Mouse (Mus musculus): ENCODE measurements at regions not wholly inside any gene's neighbourhood (a gene's known extent, or its start where the extent isn't known, plus 50 kb on each side); places are given as distances from the start of the nearest gene placed in this dataset.

DNA sequence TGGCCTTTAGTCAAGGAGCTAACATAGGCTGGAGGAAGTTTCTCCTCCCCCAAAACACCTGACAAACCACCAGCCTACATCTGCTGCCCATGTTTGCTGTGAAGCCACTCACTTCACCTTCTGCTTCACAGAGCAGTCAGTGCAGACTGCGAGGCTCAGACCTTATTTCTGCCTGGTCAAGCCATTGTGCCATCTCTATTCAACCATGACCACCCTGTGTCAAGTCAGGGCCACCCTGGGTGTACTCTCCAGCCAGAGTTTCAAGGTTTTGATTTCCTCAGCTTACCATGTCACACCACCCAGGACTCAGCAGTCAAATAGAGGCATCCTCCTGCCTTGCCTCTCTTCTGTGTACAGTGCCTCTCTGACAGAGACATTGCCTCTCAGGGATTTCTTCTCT, 152.6 kb downstream of the Foxa2 start:
- Histone ChIP-seq H3K4me3 (replicated peaks; ENCODE audit: low read length) (no peak overlapping the region), H3K9ac (replicated peaks; ENCODE audit: low read depth, low read length) (no peak overlapping the region), H3K27ac (ENCODE audit: low read length) (no peak overlapping the region), H3K9me3 (ENCODE audit: control insufficient read depth, low read length) (no peaks in the 10 kb centered on the region), H3K27me3 (replicated peaks; ENCODE audit: control insufficient read depth, insufficient read depth, low read length) (no peaks in the 10 kb centered on the region), H3K4me2 (ENCODE audit: low read length) (no peak overlapping the region), H3K4me1 (replicated peaks; ENCODE audit: control insufficient read depth, insufficient read depth, low read length) (no peaks in the 10 kb centered on the region), H3K36me3 (ENCODE audit: control insufficient read depth, insufficient read depth) (no peaks in the 10 kb centered on the region)
- ATAC-seq, result no peak
- 9% methylated on average over 1 of the region's 1 CpGs for WGBS

- Histone ChIP-seq H3K9me3 (ENCODE audit: control insufficient read depth, low read length) (no peaks in the 10 kb centered on the region), H3K4me2 (ENCODE audit: low read length) (no peak overlapping the region), H3K4me3 (replicated peaks; ENCODE audit: low read length) (no peak overlapping the region), H3K36me3 (ENCODE audit: control insufficient read depth, insufficient read depth) (no peaks in the 10 kb centered on the region), H3K4me1 (replicated peaks; ENCODE audit: control insufficient read depth, insufficient read depth, low read length) (no peaks in the 10 kb centered on the region), H3K27me3 (replicated peaks; ENCODE audit: control insufficient read depth, insufficient read depth, low read length) (no peaks in the 10 kb centered on the region), H3K9ac (replicated peaks; ENCODE audit: low read depth, low read length) (no peak overlapping the region), H3K27ac (ENCODE audit: low read length) (no peak overlapping the region)
- WGBS, result 57% methylated on average over 6 of the region's 6 CpGs
- no peak for ATAC-seq
Measured at GRCm38 (mm10) chr2:147886191-147886590, 160.6 kb downstream of the Foxa2 start.

DNA sequence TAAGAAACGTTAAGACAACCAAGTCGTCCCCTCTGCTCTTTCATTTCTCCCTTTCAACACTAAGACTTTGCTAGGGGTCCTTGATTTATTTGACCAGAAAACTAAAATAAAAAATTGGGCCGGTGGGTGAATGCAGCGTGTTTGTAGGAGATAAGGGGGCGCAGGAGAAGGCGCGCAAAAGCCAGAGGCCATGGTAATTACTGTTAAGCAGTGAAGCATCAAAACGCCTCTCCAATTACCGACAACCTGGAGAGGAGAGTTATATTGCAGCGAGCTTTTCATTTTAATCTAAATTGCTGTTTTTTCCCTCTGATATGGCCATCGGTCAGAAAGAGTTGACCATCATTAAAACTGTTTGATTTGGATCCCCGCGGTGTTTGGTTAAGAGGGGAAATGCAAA, 168.9 kb downstream of the Foxa2 start:
- no peaks in the 10 kb centered on the region for H3K9me3 ChIP-seq (ENCODE audit: control insufficient read depth, low read length)
- no peak for ATAC-seq
- peaks cover 5% of the 10 kb centered on the region; the same call in 1 of the 2 replicates for H3K27me3 ChIP-seq (replicated peaks; ENCODE audit: control insufficient read depth, insufficient read depth, low read length)
- no peak overlapping the region for H3K9ac ChIP-seq (replicated peaks; ENCODE audit: low read depth, low read length)
- WGBS, result 7% methylated on average over 13 of the region's 13 CpGs
- peaks cover 22% of the 10 kb centered on the region for H3K4me1 ChIP-seq (replicated peaks; ENCODE audit: control insufficient read depth, insufficient read depth, low read length)
- peak overlapping the region; percentile 69 for H3K4me2 ChIP-seq (ENCODE audit: low read length)
- H3K27ac ChIP-seq (ENCODE audit: low read length), result no peak overlapping the region
- H3K36me3 ChIP-seq (ENCODE audit: control insufficient read depth, insufficient read depth), result no peaks in the 10 kb centered on the region
- no peak overlapping the region for H3K4me3 ChIP-seq (replicated peaks; ENCODE audit: low read length)

GRCm38 (mm10) chr2:147877543-147877904, 169.2 kb downstream of the Foxa2 start:
- no peaks in the 10 kb centered on the region for H3K9me3 ChIP-seq (ENCODE audit: control insufficient read depth, low read length)
- H3K9ac ChIP-seq (replicated peaks; ENCODE audit: low read depth, low read length), result peak overlapping the region; percentile 48; the same call in 1 of the 2 replicates
- no peaks in the 10 kb centered on the region for H3K36me3 ChIP-seq (ENCODE audit: control insufficient read depth, insufficient read depth)
- no peak for ATAC-seq
- H3K4me3 ChIP-seq (replicated peaks; ENCODE audit: low read length), result peak overlapping the region; percentile 44
- H3K4me1 ChIP-seq (replicated peaks; ENCODE audit: control insufficient read depth, insufficient read depth, low read length), result peaks cover 22% of the 10 kb centered on the region
- H3K27me3 ChIP-seq (replicated peaks; ENCODE audit: control insufficient read depth, insufficient read depth, low read length), result peaks cover 5% of the 10 kb centered on the region; the same call in 1 of the 2 replicates
- 2% methylated on average over 4 of the region's 4 CpGs for WGBS
- peak overlapping the region; percentile 69 for H3K4me2 ChIP-seq (ENCODE audit: low read length)
- no peak overlapping the region for H3K27ac ChIP-seq (ENCODE audit: low read length)

DNA sequence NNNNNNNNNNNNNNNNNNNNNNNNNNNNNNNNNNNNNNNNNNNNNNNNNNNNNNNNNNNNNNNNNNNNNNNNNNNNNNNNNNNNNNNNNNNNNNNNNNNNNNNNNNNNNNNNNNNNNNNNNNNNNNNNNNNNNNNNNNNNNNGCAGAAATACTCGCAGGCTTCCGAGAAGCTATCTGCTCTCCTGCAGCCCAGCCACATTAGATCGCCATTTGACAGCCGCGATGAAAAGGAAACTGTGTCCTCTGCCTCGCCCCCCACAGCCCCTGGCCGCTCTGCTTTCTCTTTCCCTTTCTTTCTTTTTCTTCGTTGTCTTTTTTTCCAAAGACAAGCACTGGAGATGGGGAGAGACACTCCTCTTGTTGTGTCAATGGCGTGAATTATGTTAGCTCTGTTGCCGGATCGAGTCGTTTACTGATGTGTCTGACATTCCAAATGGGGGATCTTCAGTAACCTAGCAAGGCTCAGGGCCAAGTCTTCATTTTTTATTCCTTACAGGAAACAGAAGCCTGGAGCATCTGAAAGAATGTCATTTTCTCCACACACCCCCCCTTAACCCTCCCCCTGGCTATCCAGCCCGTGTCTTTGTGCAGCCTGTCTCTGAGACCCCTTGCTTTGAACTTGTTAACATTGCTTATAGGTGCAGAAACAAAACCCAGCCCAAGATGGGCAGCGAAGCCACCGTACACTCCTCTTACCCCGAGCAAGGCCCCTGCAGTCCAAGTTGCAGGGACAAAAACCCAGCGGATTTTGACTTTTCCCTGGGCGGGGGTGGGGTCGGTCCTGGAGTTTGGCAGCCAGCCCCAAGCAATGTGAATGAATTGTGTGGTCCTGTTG, 169.8 kb downstream of the Foxa2 start:
- peak; percentile 72 for ATAC-seq
- H3K36me3 ChIP-seq (ENCODE audit: control insufficient read depth, insufficient read depth), result no peaks in the 10 kb centered on the region
- no peak overlapping the region for H3K27ac ChIP-seq (ENCODE audit: low read length)
- peaks cover 5% of the 10 kb centered on the region; the same call in 1 of the 2 replicates for H3K27me3 ChIP-seq (replicated peaks; ENCODE audit: control insufficient read depth, insufficient read depth, low read length)
- H3K9ac ChIP-seq (replicated peaks; ENCODE audit: low read depth, low read length), result peak overlapping the region; percentile 48
- peak overlapping the region; percentile 44 for H3K4me3 ChIP-seq (replicated peaks; ENCODE audit: low read length)
- peak overlapping the region; percentile 69 for H3K4me2 ChIP-seq (ENCODE audit: low read length)
- 1% methylated on average over 19 of the region's 19 CpGs for WGBS
- H3K9me3 ChIP-seq (ENCODE audit: control insufficient read depth, low read length), result no peaks in the 10 kb centered on the region
- peaks cover 22% of the 10 kb centered on the region for H3K4me1 ChIP-seq (replicated peaks; ENCODE audit: control insufficient read depth, insufficient read depth, low read length)

DNA sequence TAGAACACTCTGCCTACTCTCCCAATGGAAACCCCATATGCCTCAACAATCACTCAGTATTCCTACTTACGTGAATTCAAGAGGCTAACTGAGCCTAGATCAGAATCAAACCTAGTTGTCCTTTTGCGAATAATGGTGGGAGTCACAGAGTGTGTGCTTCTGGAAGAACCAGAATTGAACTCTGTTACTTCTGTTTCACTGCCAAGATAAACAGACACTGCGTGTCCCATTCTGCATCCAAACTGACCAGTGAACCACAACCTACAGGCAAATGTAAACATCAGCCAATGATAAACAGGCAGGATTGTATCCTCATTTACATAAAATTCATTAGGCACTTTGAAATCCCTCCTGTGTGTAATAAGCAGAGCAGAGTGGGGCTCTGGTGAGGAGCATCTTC, 173.8 kb downstream of the Foxa2 start:
- Histone ChIP-seq H3K4me1 (replicated peaks; ENCODE audit: control insufficient read depth, insufficient read depth, low read length) (peaks cover 19% of the 10 kb centered on the region), H3K4me3 (replicated peaks; ENCODE audit: low read length) (no peak overlapping the region), H3K4me2 (ENCODE audit: low read length) (no peak overlapping the region), H3K27ac (ENCODE audit: low read length) (no peak overlapping the region), H3K9me3 (ENCODE audit: control insufficient read depth, low read length) (no peaks in the 10 kb centered on the region), H3K9ac (replicated peaks; ENCODE audit: low read depth, low read length) (no peak overlapping the region), H3K36me3 (ENCODE audit: control insufficient read depth, insufficient read depth) (no peaks in the 10 kb centered on the region), H3K27me3 (replicated peaks; ENCODE audit: control insufficient read depth, insufficient read depth, low read length) (peaks cover 5% of the 10 kb centered on the region; the same call in 1 of the 2 replicates)
- no peak for ATAC-seq
- 92% methylated on average over 3 of the region's 3 CpGs for WGBS

DNA sequence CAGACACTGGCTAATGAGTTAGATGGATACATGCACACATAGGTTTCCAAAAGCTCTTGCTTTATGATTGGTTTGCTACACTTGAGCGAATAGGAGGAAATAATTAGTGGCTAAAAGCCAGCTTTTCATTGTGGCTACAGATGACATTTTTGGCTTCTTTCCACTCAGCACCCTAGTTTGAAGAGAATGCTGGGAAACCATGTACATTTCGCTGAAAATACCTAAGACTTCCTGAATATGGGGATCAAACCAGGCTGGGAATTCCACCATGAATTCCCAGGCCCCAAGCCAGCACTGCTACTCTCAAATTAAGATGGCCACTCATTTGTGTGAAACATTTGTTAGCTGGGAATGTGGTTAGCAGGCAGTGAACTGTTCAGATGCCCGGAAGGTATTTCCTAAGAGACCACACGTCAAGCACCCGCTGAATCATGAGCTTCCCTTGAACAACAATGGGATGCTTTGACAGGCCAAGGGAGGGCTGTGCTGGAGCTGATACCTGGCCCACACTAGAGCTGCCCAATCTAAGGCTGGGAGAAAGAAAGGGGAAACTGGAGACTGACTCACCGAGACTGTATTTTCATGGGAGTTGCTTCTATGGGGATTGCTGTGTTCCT, 195.5 kb downstream of the Foxa2 start:
- Histone ChIP-seq H3K27me3 (replicated peaks; ENCODE audit: control insufficient read depth, insufficient read depth, low read length) (no peaks in the 10 kb centered on the region), H3K4me3 (replicated peaks; ENCODE audit: low read length) (no peak overlapping the region), H3K9me3 (ENCODE audit: control insufficient read depth, low read length) (no peaks in the 10 kb centered on the region), H3K4me2 (ENCODE audit: low read length) (no peak overlapping the region), H3K4me1 (replicated peaks; ENCODE audit: control insufficient read depth, insufficient read depth, low read length) (no peaks in the 10 kb centered on the region), H3K9ac (replicated peaks; ENCODE audit: low read depth, low read length) (no peak overlapping the region), H3K36me3 (ENCODE audit: control insufficient read depth, insufficient read depth) (no peaks in the 10 kb centered on the region), H3K27ac (ENCODE audit: low read length) (no peak overlapping the region)
- no peak for ATAC-seq
- WGBS, result 71% methylated on average over 6 of the region's 6 CpGs

DNA sequence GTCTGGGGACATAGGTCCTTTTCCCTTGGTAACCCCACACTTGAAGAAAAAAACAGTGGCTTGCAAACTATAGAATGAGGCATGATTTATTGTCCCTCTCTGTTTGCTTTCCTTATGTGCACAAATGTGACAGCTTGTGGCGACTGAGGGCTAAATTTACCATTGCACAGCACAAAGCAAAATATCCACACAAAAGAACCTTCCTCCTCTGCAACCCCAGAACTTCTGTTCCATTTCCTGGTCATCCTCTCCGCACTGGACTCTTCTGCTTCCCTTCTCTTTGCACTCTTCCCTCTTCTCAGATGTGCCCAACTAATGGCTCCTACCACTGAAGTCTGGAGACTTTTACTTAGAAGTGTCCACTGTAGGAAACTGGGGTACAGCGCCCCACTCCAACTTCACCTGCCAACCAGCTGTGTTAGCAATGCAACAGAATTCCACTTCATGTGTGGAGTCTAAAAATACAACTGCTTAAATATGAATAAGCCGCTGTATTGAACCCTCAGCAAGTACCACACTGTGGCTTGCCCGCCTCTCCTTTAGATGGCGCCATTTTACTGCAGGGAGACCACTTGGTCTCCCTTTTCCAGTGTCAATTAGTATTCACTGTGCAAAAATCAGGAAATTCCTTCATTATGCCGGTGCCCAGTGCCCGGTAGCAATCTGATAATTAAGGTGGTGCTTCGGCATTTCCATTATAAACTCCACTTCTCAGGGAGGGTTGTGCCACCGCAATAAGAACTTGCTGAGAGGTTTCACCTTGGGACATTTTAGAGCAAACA, 199.6 kb downstream of the Foxa2 start:
- Histone ChIP-seq H3K27ac (ENCODE audit: low read length) (no peak overlapping the region), H3K4me1 (replicated peaks; ENCODE audit: control insufficient read depth, insufficient read depth, low read length) (no peaks in the 10 kb centered on the region), H3K4me2 (ENCODE audit: low read length) (no peak overlapping the region), H3K4me3 (replicated peaks; ENCODE audit: low read length) (no peak overlapping the region), H3K27me3 (replicated peaks; ENCODE audit: control insufficient read depth, insufficient read depth, low read length) (no peaks in the 10 kb centered on the region), H3K9ac (replicated peaks; ENCODE audit: low read depth, low read length) (no peak overlapping the region), H3K36me3 (ENCODE audit: control insufficient read depth, insufficient read depth) (no peaks in the 10 kb centered on the region), H3K9me3 (ENCODE audit: control insufficient read depth, low read length) (no peaks in the 10 kb centered on the region)
- 25% methylated on average over 10 of the region's 10 CpGs for WGBS
- peak; percentile 74 for ATAC-seq

- Histone ChIP-seq H3K4me1 (replicated peaks; ENCODE audit: control insufficient read depth, insufficient read depth, low read length) (no peaks in the 10 kb centered on the region), H3K9me3 (ENCODE audit: control insufficient read depth, low read length) (no peaks in the 10 kb centered on the region), H3K27ac (ENCODE audit: low read length) (no peak overlapping the region), H3K36me3 (ENCODE audit: control insufficient read depth, insufficient read depth) (no peaks in the 10 kb centered on the region), H3K4me2 (ENCODE audit: low read length) (no peak overlapping the region), H3K9ac (replicated peaks; ENCODE audit: low read depth, low read length) (no peak overlapping the region), H3K4me3 (replicated peaks; ENCODE audit: low read length) (no peak overlapping the region), H3K27me3 (replicated peaks; ENCODE audit: control insufficient read depth, insufficient read depth, low read length) (no peaks in the 10 kb centered on the region)
- WGBS, result 53% methylated on average over 1 of the region's 1 CpGs
- ATAC-seq, result no peak
Measured at GRCm38 (mm10) chr2:147845256-147845655, 201.5 kb downstream of the Foxa2 start.

Data from forebrain, embryonic 16.5 days (tissue).